ENCODE assay signal across 11 mouse cellular contexts in genomic region chr2:164487812-164488211, GRCm38 (mm10). TPM values are rescaled to one million over a fixed set of nuclear protein-coding genes. Genes with fewer than 3 reads are reported as not detected.
DNase-seq lines count a peak whose midpoint lies in the region; ATAC-seq and TF ChIP-seq lines count a peak whose summit lies in the region.
"Had no signal": no experiment of that assay in that cellular context is flagged by ENCODE, and none has a peak within 500 bp of the region (broad histone marks: within the 10 kb centered on the region; RNA-seq: fewer than 3 reads in every experiment).

No protein-coding gene starts in this region.

- H3K4me3 ChIP-seq in heart, embryonic 15.5 days = peak overlapping the region; percentile 76; the same call in 1 of the 2 replicates
- no peak overlapping the region for H3K4me3 ChIP-seq in heart, embryonic 10.5 days
- peak overlapping the region; percentile 94 for H3K4me3 ChIP-seq in left cerebral cortex, adult 2 months
- H3K4me3 ChIP-seq in liver, embryonic 11.5 days (ENCODE audit: low read depth, low read length) = no peak overlapping the region

- no peak for TF ChIP-seq CTCF in left cerebral cortex, adult 2 months (IDR thresholded peaks at IDR 0.05)

- peak overlapping the region; percentile 97 for H3K4me2 ChIP-seq in heart, embryonic 15.5 days
- H3K4me2 ChIP-seq in liver, embryonic 11.5 days = no peak overlapping the region

- no peaks in the 10 kb centered on the region for H3K36me3 ChIP-seq in heart, embryonic 15.5 days
- H3K36me3 ChIP-seq in heart, embryonic 10.5 days = peaks cover 10% of the 10 kb centered on the region
- H3K36me3 ChIP-seq in liver, embryonic 11.5 days (ENCODE audit: control insufficient read depth, insufficient read depth, low read length) = no peaks in the 10 kb centered on the region

- DNase-seq in heart, embryonic 10.5 days (ENCODE audit: low spot score) = no peak
- DNase-seq in brain, adult 2 months (ENCODE audit: low read depth, low spot score) = peak; percentile 96
- DNase-seq in cerebellum, postnatal 10 days = peak; percentile 94 to 96
- peak; percentile 39 to 51 for DNase-seq in left cerebral cortex, adult 2 months (ENCODE audit: extremely low spot score in 1 of 2, low spot score in 2 of 2)
- no peak for DNase-seq in liver, embryonic 11.5 days (ENCODE audit: low spot score)
- DNase-seq in kidney, postnatal 10 days = no peak
- no peak for DNase-seq in gastrocnemius, adult 18-20 months (ENCODE audit: low spot score)

- no peak for ATAC-seq in heart, embryonic 15.5 days (replicated peaks; ENCODE audit: insufficient number of reproducible peaks, insufficient read depth, low FRiP score, low read depth)
- no peak for ATAC-seq in liver, embryonic 11.5 days (replicated peaks; ENCODE audit: low FRiP score)

- H3K27me3 ChIP-seq in heart, embryonic 15.5 days = 0 out of 2 replicates have a peak, but pooled peaks cover 4% of the 10 kb centered on the region
- H3K27me3 ChIP-seq in heart, embryonic 10.5 days (ENCODE audit: insufficient read depth, poor library complexity, severe bottlenecking) = peaks cover 49% of the 10 kb centered on the region
- peaks cover 34% of the 10 kb centered on the region for H3K27me3 ChIP-seq in liver, embryonic 11.5 days (replicated peaks; ENCODE audit: control insufficient read depth, insufficient read depth, low read length)

- H3K4me1 ChIP-seq in heart, embryonic 15.5 days (replicated peaks) = peaks cover 17% of the 10 kb centered on the region
- H3K4me1 ChIP-seq in heart, embryonic 10.5 days = peaks cover 25% of the 10 kb centered on the region
- H3K4me1 ChIP-seq in liver, embryonic 11.5 days (replicated peaks; ENCODE audit: control insufficient read depth, insufficient read depth, low read length) = peaks cover 10% of the 10 kb centered on the region

- intact Hi-C loops in left cerebral cortex, adult 2 months (cut with DNase I) = loop anchor here (2.0 to 10.0 kb wide), 2 partner anchors 25 to 257 kb away; partner anchors contain the start of genes Dnttip1 and Wfdc3

- 72% methylated on average over 9 of the region's 9 CpGs for WGBS in heart, embryonic 15.5 days
- WGBS in heart, embryonic 10.5 days = 70% methylated on average over 9 of the region's 9 CpGs
- 60% methylated on average over 9 of the region's 9 CpGs for WGBS in liver, embryonic 11.5 days

- no peaks in the 10 kb centered on the region for H3K9me3 ChIP-seq in heart, embryonic 15.5 days (replicated peaks)
- H3K9me3 ChIP-seq in heart, embryonic 10.5 days = no peaks in the 10 kb centered on the region
- no peaks in the 10 kb centered on the region for H3K9me3 ChIP-seq in liver, embryonic 11.5 days (ENCODE audit: control insufficient read depth, low read length)

- H3K9ac ChIP-seq in heart, embryonic 15.5 days = 0 out of 2 replicates have a peak overlapping the region, but pooled peaks have one; percentile 75
- H3K9ac ChIP-seq in liver, embryonic 11.5 days (ENCODE audit: low read depth, low read length) = no peak overlapping the region
- H3K9ac ChIP-seq: liver, embryonic 14.5 days had no signal

- H3K27ac ChIP-seq in heart, embryonic 15.5 days = no peak overlapping the region
- no peak overlapping the region for H3K27ac ChIP-seq in heart, embryonic 10.5 days
- peak overlapping the region; percentile 99 for H3K27ac ChIP-seq in left cerebral cortex, adult 2 months
- H3K27ac ChIP-seq in liver, embryonic 11.5 days (ENCODE audit: low read depth, low read length) = no peak overlapping the region
- H3K27ac ChIP-seq: liver, embryonic 14.5 days had no signal

RNA-seq across cellular contexts. Expression of gene Dbndd2, which starts 1.9 kb away (rescaled TPM):
- 8.6 and 16.5 TPM in 2 replicates for polyA plus RNA-seq in heart, embryonic 15.5 days (2015; fragmentation: Nextera tagmentation; extraction: Ambion mirVana)
- polyA plus RNA-seq in heart, embryonic 10.5 days (2016; fragmentation: Nextera tagmentation; extraction: Ambion mirVana) = 7.4 and 16.5 TPM in 2 replicates
- 100 to 1,000 TPM; 102 to 106 TPM for total RNA-seq in left cerebral cortex, adult 2 months (2021)
- polyA plus RNA-seq in liver, embryonic 11.5 days (2014; fragmentation: Nextera tagmentation; extraction: Ambion mirVana) = 2.1 TPM in 2 replicates
- total RNA-seq in gastrocnemius, adult 18-20 months (2021) = 10 to 100 TPM; 22.8 to 24.5 TPM

RNA-seq across cellular contexts. Expression of gene Pigt, which starts 9.5 kb away (rescaled TPM):
- 42.1 and 54.1 TPM in 2 replicates for polyA plus RNA-seq in heart, embryonic 15.5 days (2015; fragmentation: Nextera tagmentation; extraction: Ambion mirVana)
- polyA plus RNA-seq in heart, embryonic 10.5 days (2016; fragmentation: Nextera tagmentation; extraction: Ambion mirVana) = 51.0 and 59.1 TPM in 2 replicates
- total RNA-seq in left cerebral cortex, adult 2 months (2021) = 10 to 100 TPM; 86.3 to 87.0 TPM
- 52.1 and 58.7 TPM in 2 replicates for polyA plus RNA-seq in liver, embryonic 11.5 days (2014; fragmentation: Nextera tagmentation; extraction: Ambion mirVana)
- 10 to 100 TPM; 31.4 to 32.6 TPM for total RNA-seq in gastrocnemius, adult 18-20 months (2021)

RNA-seq across cellular contexts. Expression of gene Trp53tg5, which starts 14.3 kb away (rescaled TPM):
- polyA plus RNA-seq in heart, embryonic 15.5 days (2015; fragmentation: Nextera tagmentation; extraction: Ambion mirVana) = not detected in 2 replicates
- polyA plus RNA-seq in heart, embryonic 10.5 days (2016; fragmentation: Nextera tagmentation; extraction: Ambion mirVana) = not detected in 2 replicates
- total RNA-seq in left cerebral cortex, adult 2 months (2021) = not detected
- not detected in 2 replicates for polyA plus RNA-seq in liver, embryonic 11.5 days (2014; fragmentation: Nextera tagmentation; extraction: Ambion mirVana)
- not detected for total RNA-seq in gastrocnemius, adult 18-20 months (2021)
- polyA plus RNA-seq: kidney, embryonic 14.5 days; liver, embryonic 14.5 days; stomach, embryonic 14.5 days had no signal

RNA-seq across cellular contexts. Expression of gene Gm20458, which starts 27.0 kb away (rescaled TPM):
- polyA plus RNA-seq in heart, embryonic 15.5 days (2015; fragmentation: Nextera tagmentation; extraction: Ambion mirVana) = 10.5 and 13.5 TPM in 2 replicates
- 10.3 and 11.7 TPM in 2 replicates for polyA plus RNA-seq in heart, embryonic 10.5 days (2016; fragmentation: Nextera tagmentation; extraction: Ambion mirVana)
- total RNA-seq in left cerebral cortex, adult 2 months (2021) = 10 to 100 TPM; 10.2 to 14.1 TPM
- 4.4 and 7.4 TPM in 2 replicates for polyA plus RNA-seq in liver, embryonic 11.5 days (2014; fragmentation: Nextera tagmentation; extraction: Ambion mirVana)
- 1 to 10 TPM; 3.8 to 6.5 TPM for total RNA-seq in gastrocnemius, adult 18-20 months (2021)

RNA-seq across cellular contexts. Expression of gene Sys1, which starts 31.0 kb away (rescaled TPM):
- 32.0 and 40.4 TPM in 2 replicates for polyA plus RNA-seq in heart, embryonic 15.5 days (2015; fragmentation: Nextera tagmentation; extraction: Ambion mirVana)
- 41.2 and 52.5 TPM in 2 replicates for polyA plus RNA-seq in heart, embryonic 10.5 days (2016; fragmentation: Nextera tagmentation; extraction: Ambion mirVana)
- total RNA-seq in left cerebral cortex, adult 2 months (2021) = 10 to 100 TPM; 40.8 to 41.3 TPM
- polyA plus RNA-seq in liver, embryonic 11.5 days (2014; fragmentation: Nextera tagmentation; extraction: Ambion mirVana) = 49.1 and 52.8 TPM in 2 replicates
- 10 to 100 TPM; 26.0 to 26.2 TPM for total RNA-seq in gastrocnemius, adult 18-20 months (2021)

Comparison
In these comparisons a context has a peak if more than half of its experiments do, and no peak if none do; other contexts are left out.
1. H3K4me3 ChIP-seq: peak in heart, embryonic 15.5 days (single experiment) and left cerebral cortex, adult 2 months (single experiment); none in heart, embryonic 10.5 days (single experiment) and liver, embryonic 11.5 days (single experiment).
2. DNase-seq: peak in brain, adult 2 months (single experiment), cerebellum, postnatal 10 days (2 of 2) and left cerebral cortex, adult 2 months (2 of 2); none in heart, embryonic 10.5 days (single experiment), liver, embryonic 11.5 days (single experiment), kidney, postnatal 10 days (single experiment) and gastrocnemius, adult 18-20 months (single experiment).